Mouse (Mus musculus) liver, postnatal 0 days (tissue): ENCODE measurements at regions not wholly inside any gene's neighbourhood (a gene's known extent, or its start where the extent isn't known, plus 50 kb on each side); places are given as distances from the start of the nearest gene placed in this dataset.

Experiments used
- ATAC-seq: fragments of 200-750 bp; cut with Nextera tagmentation; 2 replicates; pipeline ENCODE4 v1.8.0; 2017; ENCODE audit warnings: mild to moderate bottlenecking, moderate library complexity
- DNase-seq: peaks from one replicate; pipeline ENCODE4 v3.0.0-alpha.2; 2016
- H3K27ac ChIP-seq: fragments of 300-500 bp; sonication (generic); 2 replicates; pipeline ENCODE4 v1.5.1; 2014; ENCODE audit warnings: antibody characterized with exemption, moderate library complexity, mild to moderate bottlenecking, low read depth
- H3K27me3 ChIP-seq: fragments of 300-500 bp; sonication (generic); 2 replicates; pipeline ENCODE4 v1.6.1; 2014; ENCODE audit warnings: low read length, control low read depth, mixed read lengths; ENCODE audit not compliant: insufficient read depth
- H3K36me3 ChIP-seq: fragments of 300-500 bp; sonication (generic); replicated peaks from 2 replicates; pipeline ENCODE4 v1.6.1; 2014; ENCODE audit warnings: mild to moderate bottlenecking, control low read depth, low read length, moderate library complexity, mixed read lengths; ENCODE audit not compliant: insufficient read depth
- H3K4me1 ChIP-seq: fragments of 300-500 bp; sonication (generic); 2 replicates; pipeline ENCODE4 v1.6.1; 2014; ENCODE audit warnings: antibody characterized with exemption, mild to moderate bottlenecking, control low read depth; ENCODE audit not compliant: insufficient read depth
- H3K4me2 ChIP-seq: fragments of 300-500 bp; sonication (generic); 2 replicates; pipeline ENCODE4 v1.6.1; 2014; ENCODE audit warnings: low read depth, mild to moderate bottlenecking, low read length, moderate library complexity, mixed read lengths
- H3K4me3 ChIP-seq: fragments of 300-500 bp; sonication (generic); 2 replicates; pipeline ENCODE4 v1.5.1; 2014; ENCODE audit warnings: low read depth, low read length
- H3K9ac ChIP-seq: fragments of 300-500 bp; sonication (generic); replicated peaks from 2 replicates; pipeline ENCODE4 v1.6.1; 2014; ENCODE audit warnings: mild to moderate bottlenecking, moderate library complexity
- H3K9me3 ChIP-seq: fragments of 300-500 bp; sonication (generic); 2 replicates; pipeline ENCODE4 v1.6.1; 2016; ENCODE audit warnings: mild to moderate bottlenecking, control low read depth, low read length, mixed read lengths
- CTCF ChIP-seq: sonication (generic); IDR thresholded peaks from 2 replicates; pipeline ENCODE4 v1.5.1; 2016; ENCODE audit warnings: antibody characterized with exemption, low read depth
- EP300 ChIP-seq: IDR thresholded peaks from 2 replicates; pipeline ENCODE4 v1.6.1; 2016; ENCODE audit warnings: antibody characterized with exemption, low read depth, mild to moderate bottlenecking
- WGBS: fragments of 180-500 bp; shearing (Covaris S2); extraction: QIAGEN DNeasy Blood & Tissue Kit; methylation state at CpG from one replicate; pipeline ENCODE4 v1.1.7; 2014; ENCODE audit not compliant: insufficient replicate concordance; 5-methylcytosine and 5-hydroxymethylcytosine counted together

GRCm38 (mm10) chr9:15175866-15176265, 63.0 kb upstream of the Vstm5 start:
- no peaks in the 10 kb centered on the region for H3K27me3 ChIP-seq
- H3K9ac ChIP-seq, result no peak overlapping the region
- H3K36me3 ChIP-seq, result no peaks in the 10 kb centered on the region
- H3K4me3 ChIP-seq, result no peak overlapping the region
- no peaks in the 10 kb centered on the region for H3K4me1 ChIP-seq
- H3K27ac ChIP-seq, result no peak overlapping the region
- 75% methylated on average over 1 of the region's 1 CpGs for WGBS
- no peak overlapping the region for H3K4me2 ChIP-seq
- ATAC-seq (no peak), DNase-seq (no peak)
- no peaks in the 10 kb centered on the region for H3K9me3 ChIP-seq
- no peak for TF ChIP-seq EP300
- no peak for TF ChIP-seq CTCF

GRCm38 (mm10) chr9:15175412-15175811, 63.4 kb upstream of the Vstm5 start:
- Histone ChIP-seq H3K4me1 (no peaks in the 10 kb centered on the region), H3K36me3 (no peaks in the 10 kb centered on the region), H3K4me2 (no peak overlapping the region), H3K4me3 (no peak overlapping the region), H3K27ac (no peak overlapping the region), H3K9ac (no peak overlapping the region), H3K9me3 (no peaks in the 10 kb centered on the region), H3K27me3 (no peaks in the 10 kb centered on the region)
- TF ChIP-seq EP300 (no peak), CTCF (no peak)
- ATAC-seq (no peak), DNase-seq (no peak)
- 85% methylated on average over 1 of the region's 1 CpGs for WGBS

GRCm38 (mm10) chr9:15170911-15171310, 59.0 kb upstream of the Hephl1 start:
- DNase-seq, result no peak
- H3K36me3 ChIP-seq, result no peaks in the 10 kb centered on the region
- 41% methylated on average over 3 of the region's 3 CpGs for WGBS

GRCm38 (mm10) chr9:15169714-15170113, 57.8 kb upstream of the Hephl1 start:
- Histone ChIP-seq H3K4me1 (no peaks in the 10 kb centered on the region), H3K36me3 (no peaks in the 10 kb centered on the region), H3K4me3 (no peak overlapping the region), H3K27ac (no peak overlapping the region), H3K27me3 (no peaks in the 10 kb centered on the region), H3K4me2 (no peak overlapping the region), H3K9me3 (no peaks in the 10 kb centered on the region), H3K9ac (no peak overlapping the region)
- 56% methylated on average over 1 of the region's 1 CpGs for WGBS
- ATAC-seq (no peak), DNase-seq (no peak)
- TF ChIP-seq CTCF (peak; percentile 50), EP300 (no peak)

More at GRCm38 (mm10) chr9:15170911-15171310, 59.0 kb upstream of the Hephl1 start:
- Histone ChIP-seq H3K4me1 (no peaks in the 10 kb centered on the region), H3K9ac (no peak overlapping the region), H3K4me3 (no peak overlapping the region), H3K4me2 (no peak overlapping the region), H3K9me3 (no peaks in the 10 kb centered on the region), H3K27ac (no peak overlapping the region), H3K27me3 (no peaks in the 10 kb centered on the region)
- no peak for TF ChIP-seq CTCF
- TF ChIP-seq EP300, result no peak
- no peak for ATAC-seq

DNA sequence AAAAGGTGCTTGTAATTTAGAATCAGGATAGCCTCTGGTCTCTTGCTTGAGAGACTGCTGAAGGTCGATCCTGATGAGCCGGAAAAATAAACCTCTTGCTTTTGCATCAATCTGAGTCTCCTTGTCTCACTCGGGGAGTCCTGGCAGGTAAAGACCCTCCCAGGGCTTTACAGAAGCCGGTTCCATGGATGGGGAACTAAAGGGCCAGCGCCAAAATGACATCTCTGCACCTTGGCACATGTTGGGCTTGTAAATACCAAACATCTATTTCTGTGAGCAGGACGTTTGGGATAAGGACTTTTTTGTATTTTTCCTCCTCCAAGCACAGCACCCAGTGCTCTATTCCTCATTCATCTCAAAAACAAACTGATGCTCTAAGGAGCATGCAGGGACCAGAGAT, 57.1 kb upstream of the Hephl1 start:
- H3K9me3 ChIP-seq, result no peaks in the 10 kb centered on the region
- no peaks in the 10 kb centered on the region for H3K4me1 ChIP-seq
- no peaks in the 10 kb centered on the region for H3K27me3 ChIP-seq
- H3K36me3 ChIP-seq, result no peaks in the 10 kb centered on the region
- TF ChIP-seq EP300 (no peak), CTCF (no peak)
- DNase-seq (no peak), ATAC-seq (no peak)
- H3K4me3 ChIP-seq, result no peak overlapping the region
- no peak overlapping the region for H3K27ac ChIP-seq
- H3K4me2 ChIP-seq, result no peak overlapping the region
- H3K9ac ChIP-seq, result no peak overlapping the region
- 64% methylated on average over 6 of the region's 6 CpGs for WGBS

DNA sequence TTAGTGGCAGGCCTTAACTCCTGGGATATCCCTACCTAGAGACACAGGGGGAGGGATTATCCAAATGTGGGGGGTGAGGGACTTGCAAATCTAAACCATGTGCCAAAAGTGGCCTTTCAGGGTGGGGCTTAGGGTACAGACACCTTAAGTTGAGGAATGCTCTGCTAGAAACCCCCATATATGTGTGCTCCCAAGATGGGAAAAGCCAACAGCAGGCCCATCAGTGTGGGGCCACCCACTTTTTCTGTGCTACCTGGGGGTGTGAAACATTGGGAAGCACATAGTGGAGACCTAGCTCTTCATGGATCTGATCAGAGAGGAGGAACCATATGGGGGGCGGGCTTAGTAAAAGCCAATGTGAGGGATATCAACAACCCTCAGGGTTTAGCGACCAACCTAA, 55.0 kb upstream of the Hephl1 start:
- H3K9ac ChIP-seq, result no peak overlapping the region
- ATAC-seq, result no peak
- no peak overlapping the region for H3K4me3 ChIP-seq
- no peak overlapping the region for H3K27ac ChIP-seq
- no peak overlapping the region for H3K4me2 ChIP-seq
- no peaks in the 10 kb centered on the region for H3K27me3 ChIP-seq
- no peaks in the 10 kb centered on the region for H3K4me1 ChIP-seq
- DNase-seq, result no peak
- H3K36me3 ChIP-seq, result no peaks in the 10 kb centered on the region
- H3K9me3 ChIP-seq, result peaks cover 4% of the 10 kb centered on the region
- WGBS, result 66% methylated on average over 2 of the region's 2 CpGs
- TF ChIP-seq CTCF, result no peak
- no peak for TF ChIP-seq EP300

- H3K9me3 ChIP-seq, result peaks cover 8% of the 10 kb centered on the region
- TF ChIP-seq EP300 (no peak), CTCF (no peak)
- DNase-seq, result no peak
- H3K27ac ChIP-seq, result no peak overlapping the region
- no peak for ATAC-seq
- H3K4me2 ChIP-seq, result no peak overlapping the region
- H3K4me3 ChIP-seq, result no peak overlapping the region
- no peaks in the 10 kb centered on the region for H3K4me1 ChIP-seq
- H3K9ac ChIP-seq, result no peak overlapping the region
- no peaks in the 10 kb centered on the region for H3K27me3 ChIP-seq
- H3K36me3 ChIP-seq, result no peaks in the 10 kb centered on the region
- WGBS, result 88% methylated on average over 4 of the region's 4 CpGs
Observed at GRCm38 (mm10) chr9:15166476-15166875, 54.6 kb upstream of the Hephl1 start.
